Mouse (Mus musculus): ENCODE measurements around the gene Kirrel3.

The Kirrel3 gene

GRCm38 (mm10) chr9:34485759-34486431 is at the start of gene Kirrel3:
Gene Kirrel3, plus strand, starts transcription at chr9:34485894.
- DNase-seq (ENCODE audit: low spot score), result peak; percentile 51

- DNase-seq (ENCODE audit: low spot score), result no peak
These were observed 45.0 kb upstream of the Kirrel3 start for GRCm38 (mm10) chr9:34440721-34441120.

GRCm38 (mm10) chr9:34443950-34444349 is 41.7 kb upstream of the Kirrel3 start:
- no peak for DNase-seq (ENCODE audit: low spot score)

GRCm38 (mm10) chr9:34446497-34447350 is 39.0 kb upstream of the Kirrel3 start:
- no peak for DNase-seq (ENCODE audit: low spot score)

GRCm38 (mm10) chr9:34447736-34448135 is 38.0 kb upstream of the Kirrel3 start:
- DNase-seq (ENCODE audit: low spot score), result no peak

GRCm38 (mm10) chr9:34448467-34448866 is 37.2 kb upstream of the Kirrel3 start:
- DNase-seq (ENCODE audit: low spot score), result no peak

- no peak for DNase-seq (ENCODE audit: low spot score)
These were observed 27.5 kb upstream of the Kirrel3 start for GRCm38 (mm10) chr9:34458189-34458588.

GRCm38 (mm10) chr9:34459968-34460367 is 25.7 kb upstream of the Kirrel3 start:
- no peak for DNase-seq (ENCODE audit: low spot score)

GRCm38 (mm10) chr9:34463666-34464065 is 22.0 kb upstream of the Kirrel3 start:
- no peak for DNase-seq (ENCODE audit: low spot score)

GRCm38 (mm10) chr9:34466058-34466457 is 19.6 kb upstream of the Kirrel3 start:
- DNase-seq (ENCODE audit: low spot score), result no peak

- DNase-seq (ENCODE audit: low spot score), result no peak
These were observed 16.5 kb upstream of the Kirrel3 start for GRCm38 (mm10) chr9:34469180-34469579.

- DNase-seq (ENCODE audit: low spot score), result no peak
These were observed 9.5 kb upstream of the Kirrel3 start for GRCm38 (mm10) chr9:34476206-34476605.

GRCm38 (mm10) chr9:34478494-34478893 is 7.2 kb upstream of the Kirrel3 start:
- no peak for DNase-seq (ENCODE audit: low spot score)

GRCm38 (mm10) chr9:34483236-34483635 is 2.5 kb upstream of the Kirrel3 start:
- no peak for DNase-seq (ENCODE audit: low spot score)

- DNase-seq (ENCODE audit: low spot score), result no peak
These were observed 1.0 kb upstream of the Kirrel3 start for GRCm38 (mm10) chr9:34484665-34485064.

GRCm38 (mm10) chr9:34488267-34488666 is 2.6 kb downstream of the Kirrel3 start:
- peak; percentile 2 for DNase-seq (ENCODE audit: low spot score)

GRCm38 (mm10) chr9:34488700-34489315 is 3.1 kb downstream of the Kirrel3 start:
- DNase-seq (ENCODE audit: low spot score), result peak; percentile 46

- no peak for DNase-seq (ENCODE audit: low spot score)
These were observed 3.6 kb downstream of the Kirrel3 start for GRCm38 (mm10) chr9:34489316-34489710.

- no peak for DNase-seq (ENCODE audit: low spot score)
These were observed 4.1 kb downstream of the Kirrel3 start for GRCm38 (mm10) chr9:34489760-34490159.

GRCm38 (mm10) chr9:34492121-34492520 is 6.4 kb downstream of the Kirrel3 start:
- no peak for DNase-seq (ENCODE audit: low spot score)

- DNase-seq (ENCODE audit: low spot score), result no peak
These were observed 7.9 kb downstream of the Kirrel3 start for GRCm38 (mm10) chr9:34493571-34493970.

- DNase-seq (ENCODE audit: low spot score), result no peak
These were observed 12.4 kb downstream of the Kirrel3 start for GRCm38 (mm10) chr9:34498126-34498525.

GRCm38 (mm10) chr9:34498651-34499050 is 13.0 kb downstream of the Kirrel3 start:
- peak; percentile 19 for DNase-seq (ENCODE audit: low spot score)
